Mouse (Mus musculus): ENCODE measurements at regions not wholly inside any gene's neighbourhood (a gene's known extent, or its start where the extent isn't known, plus 50 kb on each side); places are given as distances from the start of the nearest gene placed in this dataset.
A peak's percentile ranks its signal among the peaks of the same experiment; 100 is the strongest.

GRCm38 (mm10) chr9:30021981-30022380 lies 59.0 kb upstream of the Ntm start:
- no peak for DNase-seq

DNA sequence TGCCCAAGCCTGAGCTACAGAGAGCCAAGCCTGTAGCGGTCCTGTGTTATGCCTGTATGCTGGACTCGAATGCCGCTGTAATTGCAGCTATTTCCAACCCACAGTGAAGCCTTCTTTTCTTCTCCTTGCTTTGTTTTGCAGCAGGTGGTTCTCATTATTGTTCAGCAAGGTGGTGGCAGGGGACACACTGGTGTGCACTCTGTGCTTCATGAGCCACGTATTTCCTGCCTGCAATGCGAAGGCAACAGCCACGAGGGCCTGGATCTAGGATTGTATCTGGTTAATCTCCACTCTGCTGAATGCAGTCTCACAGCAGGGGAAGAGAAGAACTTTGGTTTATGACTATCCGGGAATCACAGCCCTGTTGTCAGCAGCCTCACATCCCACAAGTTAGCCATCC lies 62.3 kb upstream of the Ntm start:
- no peak for DNase-seq

- no peak for DNase-seq
Observed at GRCm38 (mm10) chr9:30026939-30027338, 64.0 kb upstream of the Ntm start.

GRCm38 (mm10) chr9:30040396-30040795 lies 77.5 kb upstream of the Ntm start:
- no peak for DNase-seq

DNA sequence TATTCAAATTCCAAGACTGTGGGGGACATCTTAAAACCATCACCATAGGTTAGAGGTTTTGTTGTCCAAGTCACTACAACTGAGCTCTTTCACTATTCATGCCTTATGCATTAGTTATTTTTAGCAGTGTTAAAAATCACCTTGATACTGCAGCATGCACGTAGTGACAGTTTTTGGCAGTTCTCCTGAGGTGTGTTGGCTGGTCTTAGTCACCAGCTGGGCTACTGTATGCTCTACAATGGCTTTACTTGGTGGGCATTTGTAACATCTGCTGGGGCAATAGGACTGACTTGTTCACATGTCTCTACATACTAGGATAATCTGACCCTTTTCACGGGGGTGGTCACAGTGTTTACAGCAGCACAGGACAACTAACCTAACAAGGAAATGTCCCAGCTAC lies 101.6 kb upstream of the Ntm start:
- no peak for DNase-seq

- DNase-seq: no peak
Observed at GRCm38 (mm10) chr9:30067980-30068379, 105.0 kb upstream of the Ntm start.

GRCm38 (mm10) chr9:30075233-30075632 lies 112.3 kb upstream of the Ntm start:
- DNase-seq: no peak

- DNase-seq: no peak
Observed at GRCm38 (mm10) chr9:30076006-30076405, 113.1 kb upstream of the Ntm start.

DNA sequence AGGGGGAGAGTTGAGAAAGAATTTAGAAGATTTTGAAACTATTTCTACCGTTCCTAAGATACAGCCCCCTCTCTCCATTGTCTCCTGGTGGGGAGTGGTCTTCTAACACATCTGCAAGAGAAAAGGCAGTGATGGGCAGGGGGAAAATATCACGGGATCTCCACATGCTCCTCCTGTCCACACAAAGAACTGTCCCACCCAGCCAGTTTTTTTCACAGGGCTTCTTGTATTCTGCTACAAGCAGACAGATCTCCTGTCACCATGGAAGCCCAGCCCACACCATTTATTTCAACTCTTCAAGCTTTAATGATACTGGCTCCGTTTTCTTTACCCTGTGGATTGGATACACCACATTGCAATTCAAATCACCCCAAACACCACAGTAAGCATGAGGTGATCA lies 113.5 kb upstream of the Ntm start:
- DNase-seq: no peak

GRCm38 (mm10) chr9:30101942-30102341 lies 139.0 kb upstream of the Ntm start:
- DNase-seq: no peak

GRCm38 (mm10) chr9:30122371-30122770 lies 159.4 kb upstream of the Ntm start:
- no peak for DNase-seq

DNA sequence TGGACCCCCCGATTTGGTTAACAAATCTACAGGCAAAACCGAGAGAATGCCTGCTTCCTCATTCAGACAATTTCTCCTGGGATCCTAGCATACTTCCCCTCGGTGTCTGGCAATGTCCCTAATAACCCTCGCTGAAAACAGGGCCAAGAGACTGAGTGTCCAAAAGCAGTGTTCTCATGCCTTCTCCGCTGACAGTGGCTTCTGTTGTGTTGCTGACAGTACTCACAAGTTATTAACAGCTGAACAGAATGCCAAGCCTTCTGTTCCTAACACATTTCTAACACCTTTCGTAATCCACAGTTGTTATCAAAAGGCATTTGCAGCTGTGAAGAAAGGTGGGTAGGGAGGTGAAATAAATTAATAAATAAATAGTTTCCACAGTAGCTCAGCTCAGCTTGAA lies 166.2 kb upstream of the Ntm start:
- DNase-seq: no peak

GRCm38 (mm10) chr9:30131626-30132025 lies 168.7 kb upstream of the Ntm start:
- DNase-seq: no peak

DNA sequence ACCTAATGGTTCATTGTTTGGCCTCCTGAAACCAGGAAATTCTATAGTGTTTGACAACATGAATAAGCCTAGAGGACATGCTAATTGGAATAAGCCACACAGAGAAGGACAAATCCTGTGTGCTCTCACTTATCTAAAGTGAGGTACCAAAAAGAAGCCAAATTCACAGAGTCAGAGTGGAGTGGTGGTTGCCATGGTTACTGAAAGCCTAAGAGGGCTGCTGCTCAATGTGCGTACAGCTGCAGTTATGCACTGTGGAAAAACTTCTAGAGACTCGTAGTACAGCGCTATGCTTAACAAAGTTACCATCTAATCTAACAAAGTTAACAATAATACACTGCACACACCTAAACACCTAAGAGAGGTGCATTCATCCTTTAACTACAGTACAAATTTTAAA lies 171.4 kb upstream of the Ntm start:
- no peak for DNase-seq

DNA sequence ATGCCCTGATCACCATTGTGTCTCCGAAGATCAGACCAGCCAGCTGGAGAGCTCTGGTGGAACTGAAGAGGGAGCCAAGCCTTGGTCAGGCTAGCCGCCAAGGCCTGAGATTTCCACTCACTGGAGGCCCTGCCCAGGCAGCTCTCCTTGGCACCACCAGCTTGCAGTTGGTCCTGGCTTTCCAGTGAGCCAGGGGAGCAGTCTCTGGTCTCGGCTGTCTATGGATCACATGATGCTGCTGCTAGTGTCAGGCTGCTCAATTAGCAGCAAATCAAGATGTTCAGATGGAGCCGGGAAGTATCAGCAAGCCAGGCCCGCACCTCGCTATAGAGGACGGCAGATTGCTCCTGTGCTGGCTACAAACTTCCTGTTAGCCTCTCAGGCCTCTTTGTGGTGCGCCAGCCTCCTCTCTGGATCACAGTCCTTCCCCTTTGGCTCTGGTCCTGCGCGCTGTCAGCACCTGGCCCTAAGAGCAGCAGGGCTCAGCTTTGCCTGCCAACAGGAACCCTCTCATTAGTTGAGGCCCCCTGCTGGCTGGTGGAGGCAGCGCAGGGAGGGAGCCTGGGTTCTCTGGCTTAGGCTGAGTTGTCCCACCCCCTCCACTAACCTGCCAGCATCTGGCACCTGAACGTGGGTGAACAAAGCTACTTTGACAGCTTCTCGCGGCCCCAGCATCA lies 174.8 kb upstream of the Ntm start:
- DNase-seq: peak; percentile 93

DNA sequence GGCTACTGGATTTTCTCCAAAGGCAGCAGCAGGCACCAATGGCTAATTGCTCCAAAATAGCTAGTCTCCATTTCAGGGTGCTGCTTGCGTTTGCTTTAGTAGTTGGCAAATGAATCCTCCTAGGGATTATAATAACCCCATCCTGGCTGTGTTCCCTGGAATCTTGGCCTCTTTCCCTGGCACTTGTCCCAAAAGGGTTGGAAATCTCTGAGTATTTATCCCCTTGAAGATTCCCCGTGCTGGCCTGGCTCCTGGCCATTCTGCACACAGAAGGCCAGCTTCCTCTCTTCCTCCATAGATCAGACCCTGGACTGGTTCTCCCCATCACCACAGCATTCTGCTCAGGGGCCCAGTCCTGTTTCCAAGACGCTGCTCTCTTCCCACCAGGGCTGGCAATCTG lies 177.2 kb upstream of the Ntm start:
- peak; percentile 85 for DNase-seq

DNA sequence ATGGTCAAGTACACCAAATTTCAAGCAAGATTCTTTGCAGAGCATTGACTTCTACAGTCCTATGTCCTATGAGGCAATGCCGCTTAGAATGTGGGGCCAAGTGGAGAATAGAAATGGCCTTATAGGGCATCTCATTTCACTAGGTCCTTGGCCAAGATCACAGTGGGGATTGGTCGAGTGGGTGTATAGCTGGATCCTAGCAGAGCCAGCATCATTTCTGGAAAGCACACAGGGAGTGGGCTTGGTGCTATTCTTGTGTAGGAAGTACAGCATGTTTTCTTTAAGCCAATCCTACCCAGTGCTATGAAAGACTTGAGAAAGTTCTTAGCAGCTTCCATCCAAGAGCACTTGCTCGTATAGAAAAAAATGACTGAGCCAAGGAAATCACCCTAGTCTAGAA lies 178.2 kb upstream of the Ntm start:
- no peak for DNase-seq

- no peak for DNase-seq
Observed at GRCm38 (mm10) chr9:30142806-30143458, 180.0 kb upstream of the Ntm start.

DNA sequence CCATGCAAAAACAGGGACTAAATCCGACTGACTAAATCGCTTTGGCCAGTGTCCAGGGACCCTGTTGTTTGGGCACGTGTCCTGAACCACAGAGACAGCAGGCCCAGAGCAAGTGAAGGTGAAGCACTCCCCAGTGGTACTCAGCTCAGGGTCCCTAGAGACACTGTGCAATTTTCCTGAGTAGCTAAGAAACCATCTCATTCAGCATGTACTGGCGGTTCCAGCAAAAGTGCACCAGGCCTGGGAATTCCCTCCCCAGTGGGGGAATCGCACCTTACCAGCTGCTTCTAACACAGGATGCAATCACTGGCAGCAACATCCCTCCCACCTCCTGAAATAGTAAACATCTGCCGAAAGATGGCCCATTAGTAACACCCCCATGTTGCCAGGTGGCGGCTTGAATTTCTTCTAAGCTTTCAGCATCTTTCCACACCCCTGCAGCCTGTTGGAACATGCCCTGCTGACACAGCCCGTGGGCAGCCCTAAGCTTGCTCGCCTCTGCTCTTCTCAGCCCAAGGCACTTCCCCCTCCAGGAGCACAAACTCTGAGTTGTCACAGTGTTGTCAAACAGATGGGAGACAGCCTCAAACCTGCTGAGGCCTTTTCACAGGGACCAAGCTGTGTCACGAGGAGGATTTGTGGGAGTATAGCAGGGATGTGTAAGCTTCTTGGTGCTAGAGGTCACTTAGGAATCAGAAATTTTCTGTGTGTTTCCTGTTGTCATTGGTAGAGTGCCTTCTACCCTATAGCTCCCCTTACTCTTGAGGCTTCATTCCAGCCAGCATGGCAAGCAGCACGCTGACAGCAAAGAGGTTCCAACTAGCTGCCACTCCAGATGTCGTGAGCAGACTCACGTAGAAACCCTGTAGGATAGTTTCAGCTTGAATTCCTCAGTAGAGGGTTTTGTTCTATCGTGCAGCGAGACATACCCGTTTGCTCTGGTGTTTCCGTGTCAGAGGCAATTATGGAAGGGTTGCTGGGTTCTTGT lies 186.8 kb upstream of the Ntm start:
- no peak for DNase-seq

- DNase-seq: no peak
Observed at GRCm38 (mm10) chr9:30151173-30151572, 188.2 kb upstream of the Ntm start.

DNA sequence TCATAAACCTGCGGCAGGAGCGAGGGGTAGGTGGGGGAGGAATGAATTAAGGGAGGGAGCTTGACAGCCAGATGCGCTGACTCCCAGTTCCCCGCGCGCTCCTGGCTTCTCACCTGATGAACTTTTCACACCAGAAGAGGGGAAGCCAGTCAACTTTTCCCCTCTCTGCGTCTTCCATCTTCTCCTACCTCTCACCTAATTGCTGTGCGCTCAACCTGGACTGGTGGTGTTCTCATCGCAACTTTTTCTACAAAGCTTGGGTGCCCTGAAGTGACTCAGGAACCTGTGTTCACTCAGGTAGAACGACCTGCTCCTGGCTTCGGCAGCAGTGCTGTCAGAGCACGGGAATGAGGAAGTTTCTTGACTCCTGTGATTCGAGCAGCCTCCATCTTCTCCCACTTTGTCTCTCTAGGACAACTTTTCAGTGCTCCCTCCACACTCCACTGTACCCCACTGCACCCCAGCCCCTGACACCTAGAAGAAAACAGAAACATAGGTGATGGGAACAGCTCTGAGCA lies 203.4 kb upstream of the Ntm start:
- DNase-seq: no peak

GRCm38 (mm10) chr9:30167223-30167622 lies 204.3 kb upstream of the Ntm start:
- no peak for DNase-seq

DNA sequence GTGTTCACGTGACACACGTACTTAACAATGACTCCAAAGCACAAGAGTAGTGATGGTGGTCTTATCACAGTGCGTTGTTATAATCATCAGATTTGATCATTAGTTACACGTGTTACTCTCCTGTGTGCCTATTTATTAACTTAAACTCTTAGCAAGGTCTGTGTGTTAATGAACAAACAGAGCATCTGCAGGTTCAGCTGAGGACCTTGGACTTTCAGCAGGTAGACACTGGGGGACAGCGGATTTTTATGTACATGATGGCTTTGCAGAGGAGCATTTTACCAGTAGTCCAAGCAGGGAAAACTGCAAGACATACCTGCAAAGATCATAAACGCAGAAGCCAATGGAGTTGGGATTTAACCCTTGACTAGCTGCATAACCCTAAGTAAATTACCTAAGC lies 211.7 kb upstream of the Ntm start:
- DNase-seq: no peak

DNA sequence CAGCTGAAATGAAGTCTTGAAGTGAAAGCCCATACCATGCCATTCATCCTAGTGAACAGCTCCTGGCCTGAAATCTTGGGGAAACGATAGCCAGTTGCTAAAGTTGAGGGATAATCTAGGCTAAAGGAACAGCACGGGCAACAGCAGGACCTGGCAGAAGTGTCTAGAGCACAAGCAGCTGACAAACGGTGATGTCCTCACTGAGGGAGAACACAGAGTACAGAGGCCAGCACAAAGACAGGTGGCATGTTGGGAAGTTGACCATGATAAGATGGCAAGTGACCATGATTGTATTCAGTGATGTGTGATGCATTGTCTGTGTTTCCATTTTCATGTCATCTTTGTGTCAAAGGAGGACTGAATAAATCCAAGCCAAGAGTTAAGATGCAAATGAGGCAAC lies 212.4 kb upstream of the Ntm start:
- no peak for DNase-seq

All from cerebellum, adult 9-11 months (tissue).